Mouse (Mus musculus) C2C12 (cell line): ENCODE data around the gene Dhx8.

ENCODE experiments used
- CEBPB ChIP-seq: IDR thresholded peaks from one replicate; pipeline ENCODE4 v1.6.1; 2011; ENCODE audit warnings: low read depth, mild to moderate bottlenecking, control low read depth, moderate library complexity
- CTCF ChIP-seq: IDR thresholded peaks from one replicate; pipeline ENCODE4 v1.5.1; 2011; ENCODE audit not compliant: control insufficient read depth, insufficient read depth, insufficient read length
- USF1 ChIP-seq: IDR thresholded peaks from one replicate; pipeline ENCODE4 v1.6.1; 2011; ENCODE audit warnings: low read depth, mild to moderate bottlenecking, control low read depth, moderate library complexity

- TF ChIP-seq CTCF: no peak
- TF ChIP-seq CEBPB: no peak
- TF ChIP-seq USF1: no peak
Measured at GRCm38 (mm10) chr11:101787432-101787831, 54.7 kb downstream of the Dhx8 start.
